Mouse (Mus musculus) hindlimb bud, embryonic 11.5 days (tissue): ENCODE measurements around the gene Numb.

Experiments
- DNase-seq: peaks from one replicate; pipeline ENCODE4 v3.0.0-alpha.2; 2012; ENCODE audit warnings: low read depth, low spot score; ENCODE audit errors: extremely low spot score

Numb gene

GRCm38 (mm10) chr12:83852512-83853213 lies 69.1 kb downstream of the Numb start:
- no peak for DNase-seq

GRCm38 (mm10) chr12:83850334-83850733 lies 71.4 kb downstream of the Numb start:
- no peak for DNase-seq

- no peak for DNase-seq
Measured at GRCm38 (mm10) chr12:83848595-83849231, 73.0 kb downstream of the Numb start.

GRCm38 (mm10) chr12:83847877-83848276 lies 73.9 kb downstream of the Numb start:
- DNase-seq: no peak

GRCm38 (mm10) chr12:83842678-83843440 lies 78.9 kb downstream of the Numb start:
- no peak for DNase-seq

GRCm38 (mm10) chr12:83841409-83842190 lies 80.1 kb downstream of the Numb start:
- no peak for DNase-seq

GRCm38 (mm10) chr12:83833979-83834378 lies 87.8 kb downstream of the Numb start:
- no peak for DNase-seq

- DNase-seq: no peak
Measured at GRCm38 (mm10) chr12:83830424-83830823, 91.3 kb downstream of the Numb start.

- DNase-seq: no peak
Measured at GRCm38 (mm10) chr12:83816616-83817015, 105.1 kb downstream of the Numb start.

- DNase-seq: no peak
Measured at GRCm38 (mm10) chr12:83811901-83812300, 109.8 kb downstream of the Numb start.

- no peak for DNase-seq
Measured at GRCm38 (mm10) chr12:83803641-83804040, 118.1 kb downstream of the Numb start.

- DNase-seq: no peak
Measured at GRCm38 (mm10) chr12:83800943-83801342, 120.8 kb downstream of the Numb start.

GRCm38 (mm10) chr12:83798313-83798712 lies 123.4 kb downstream of the Numb start:
- no peak for DNase-seq

GRCm38 (mm10) chr12:83795586-83795985 lies 126.1 kb downstream of the Numb start:
- no peak for DNase-seq

- no peak for DNase-seq
Measured at GRCm38 (mm10) chr12:83795051-83795450, 126.7 kb downstream of the Numb start.

GRCm38 (mm10) chr12:83792706-83793410 lies 128.9 kb downstream of the Numb start:
- no peak for DNase-seq

- DNase-seq: no peak
Measured at GRCm38 (mm10) chr12:83791737-83792136, 130.0 kb downstream of the Numb start.

GRCm38 (mm10) chr12:83790749-83791148 lies 131.0 kb downstream of the Numb start:
- no peak for DNase-seq

GRCm38 (mm10) chr12:83789781-83790140 lies 132.0 kb downstream of the Numb start:
- DNase-seq: no peak

- no peak for DNase-seq
Measured at GRCm38 (mm10) chr12:83789051-83789780, 132.5 kb downstream of the Numb start.
